Mouse (Mus musculus): ENCODE measurements around the gene Ino80e. TPM values are rescaled to one million over a fixed set of nuclear protein-coding genes. Genes with fewer than 3 reads are reported as not detected.

Gene Ino80e
- total and polyA plus RNA-seq, 2 experiments from 2014 or later, result 16.6 to 37.0 TPM

DNA sequence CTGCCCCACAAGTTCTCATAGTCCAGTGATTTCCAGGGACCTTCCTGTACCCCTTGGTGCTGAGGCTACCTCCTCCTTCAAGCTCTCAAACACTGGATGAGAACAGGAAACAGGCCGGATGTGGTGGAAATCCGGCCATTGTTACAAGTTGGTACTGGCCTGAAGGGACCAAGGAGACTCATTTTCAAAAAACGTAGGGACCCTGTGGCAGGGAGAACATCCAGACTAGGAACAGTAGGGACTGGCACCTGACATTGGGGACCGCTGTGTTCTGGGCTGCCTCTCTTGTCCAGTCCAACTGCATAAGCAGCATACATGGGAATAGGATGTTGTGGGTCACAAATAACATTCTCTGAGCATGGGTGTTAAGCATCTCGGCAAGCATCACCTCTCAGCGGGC, 18.9 kb upstream of the Ino80e start:
- peak; percentile 82; the same call in 1 of the 2 replicates for TF ChIP-seq EP300 (IDR thresholded peaks at IDR 0.05; ENCODE audit: low read depth)
- TF ChIP-seq CTCF (IDR thresholded peaks at IDR 0.05; ENCODE audit: low read depth), result no peak
- Histone ChIP-seq H3K4me3 (ENCODE audit: low read depth, low read length) (peak overlapping the region; percentile 93; the same call in 1 of the 2 replicates), H3K9me3 (replicated peaks; ENCODE audit: control insufficient read depth, low read length) (no peaks in the 10 kb centered on the region), H3K4me1 (ENCODE audit: control insufficient read depth, insufficient read depth) (peaks cover 24% of the 10 kb centered on the region; the same call in 1 of the 2 replicates), H3K4me2 (ENCODE audit: low read depth, low read length) (peak overlapping the region; percentile 97), H3K27me3 (ENCODE audit: control insufficient read depth, insufficient read depth, low read length) (no peaks in the 10 kb centered on the region), H3K36me3 (replicated peaks; ENCODE audit: control insufficient read depth, insufficient read depth, low read length) (peaks cover 45% of the 10 kb centered on the region), H3K9ac (replicated peaks; ENCODE audit: low read depth, low read length) (no peak overlapping the region; the same call in 1 of the 2 replicates), H3K27ac (ENCODE audit: low read depth) (peak overlapping the region; percentile 96)
- no peak for ATAC-seq (ENCODE audit: insufficient read depth, low read depth)
- 61% methylated on average over 6 of the region's 6 CpGs for WGBS
- DNase-seq (ENCODE audit: low spot score), result peak; percentile 43

DNA sequence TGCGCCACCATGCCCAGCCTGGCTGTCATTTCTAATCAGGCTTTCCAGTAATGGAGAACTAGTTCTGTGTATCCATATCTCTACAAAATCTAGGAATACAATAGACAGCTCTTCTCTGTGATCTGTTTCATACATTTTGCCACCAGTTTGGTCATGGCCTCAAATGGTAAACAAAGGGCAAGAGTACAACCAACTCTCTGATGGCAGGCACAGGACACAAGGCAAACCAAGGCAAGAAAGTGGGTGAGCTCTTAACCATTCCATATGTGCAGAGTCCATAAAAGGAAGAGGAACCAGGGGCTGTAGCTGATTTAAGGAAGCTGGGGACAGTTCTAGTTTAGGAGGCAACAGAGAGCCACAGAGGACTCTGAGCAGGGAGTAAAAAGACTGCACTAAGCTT, 15.1 kb upstream of the Ino80e start:
- no peak for TF ChIP-seq CTCF (IDR thresholded peaks at IDR 0.05; ENCODE audit: low read depth)
- TF ChIP-seq EP300 (IDR thresholded peaks at IDR 0.05; ENCODE audit: low read depth), result no peak
- Histone ChIP-seq H3K36me3 (replicated peaks; ENCODE audit: control insufficient read depth, insufficient read depth, low read length) (peaks cover 83% of the 10 kb centered on the region), H3K4me1 (ENCODE audit: control insufficient read depth, insufficient read depth) (peaks cover 11% of the 10 kb centered on the region; the same call in 1 of the 2 replicates), H3K9ac (replicated peaks; ENCODE audit: low read depth, low read length) (no peak overlapping the region), H3K4me3 (ENCODE audit: low read depth, low read length) (no peak overlapping the region), H3K27me3 (ENCODE audit: control insufficient read depth, insufficient read depth, low read length) (no peaks in the 10 kb centered on the region), H3K4me2 (ENCODE audit: low read depth, low read length) (no peak overlapping the region), H3K27ac (ENCODE audit: low read depth) (no peak overlapping the region), H3K9me3 (replicated peaks; ENCODE audit: control insufficient read depth, low read length) (no peaks in the 10 kb centered on the region)
- ATAC-seq (ENCODE audit: insufficient read depth, low read depth) (no peak), DNase-seq (ENCODE audit: low spot score) (no peak)
- WGBS, result 94% methylated on average over 1 of the region's 1 CpGs

DNA sequence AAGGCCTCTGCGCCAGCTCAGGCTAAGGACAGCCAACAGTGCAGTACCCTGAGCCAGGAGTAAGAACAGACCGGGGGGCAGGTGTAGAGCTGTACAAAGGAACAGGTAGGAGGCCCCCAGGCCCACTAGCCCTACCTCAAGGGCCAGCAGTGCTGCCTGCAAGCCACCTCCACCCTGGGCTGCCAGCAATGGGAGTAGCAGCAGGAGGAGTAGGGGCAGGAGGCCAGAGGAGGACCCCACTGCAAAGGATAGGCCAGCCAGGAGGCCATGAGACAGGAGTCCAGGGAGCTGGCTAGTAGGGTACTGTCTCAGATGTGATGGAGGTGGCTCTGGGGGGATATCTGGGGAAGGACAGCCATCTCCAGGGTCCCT, 8.3 kb upstream of the Ino80e start:
- Histone ChIP-seq H3K27me3 (ENCODE audit: control insufficient read depth, insufficient read depth, low read length) (no peaks in the 10 kb centered on the region), H3K4me2 (ENCODE audit: low read depth, low read length) (no peak overlapping the region), H3K9me3 (replicated peaks; ENCODE audit: control insufficient read depth, low read length) (no peaks in the 10 kb centered on the region), H3K4me3 (ENCODE audit: low read depth, low read length) (no peak overlapping the region), H3K36me3 (replicated peaks; ENCODE audit: control insufficient read depth, insufficient read depth, low read length) (peaks cover 100% of the 10 kb centered on the region), H3K27ac (ENCODE audit: low read depth) (no peak overlapping the region), H3K9ac (replicated peaks; ENCODE audit: low read depth, low read length) (no peak overlapping the region), H3K4me1 (ENCODE audit: control insufficient read depth, insufficient read depth) (no peaks in the 10 kb centered on the region)
- no peak for ATAC-seq (ENCODE audit: insufficient read depth, low read depth)
- no peak for DNase-seq (ENCODE audit: low spot score)
- WGBS, result 93% methylated on average over 2 of the region's 2 CpGs
- TF ChIP-seq CTCF (IDR thresholded peaks at IDR 0.05; ENCODE audit: low read depth), result no peak
- no peak for TF ChIP-seq EP300 (IDR thresholded peaks at IDR 0.05; ENCODE audit: low read depth)

DNA sequence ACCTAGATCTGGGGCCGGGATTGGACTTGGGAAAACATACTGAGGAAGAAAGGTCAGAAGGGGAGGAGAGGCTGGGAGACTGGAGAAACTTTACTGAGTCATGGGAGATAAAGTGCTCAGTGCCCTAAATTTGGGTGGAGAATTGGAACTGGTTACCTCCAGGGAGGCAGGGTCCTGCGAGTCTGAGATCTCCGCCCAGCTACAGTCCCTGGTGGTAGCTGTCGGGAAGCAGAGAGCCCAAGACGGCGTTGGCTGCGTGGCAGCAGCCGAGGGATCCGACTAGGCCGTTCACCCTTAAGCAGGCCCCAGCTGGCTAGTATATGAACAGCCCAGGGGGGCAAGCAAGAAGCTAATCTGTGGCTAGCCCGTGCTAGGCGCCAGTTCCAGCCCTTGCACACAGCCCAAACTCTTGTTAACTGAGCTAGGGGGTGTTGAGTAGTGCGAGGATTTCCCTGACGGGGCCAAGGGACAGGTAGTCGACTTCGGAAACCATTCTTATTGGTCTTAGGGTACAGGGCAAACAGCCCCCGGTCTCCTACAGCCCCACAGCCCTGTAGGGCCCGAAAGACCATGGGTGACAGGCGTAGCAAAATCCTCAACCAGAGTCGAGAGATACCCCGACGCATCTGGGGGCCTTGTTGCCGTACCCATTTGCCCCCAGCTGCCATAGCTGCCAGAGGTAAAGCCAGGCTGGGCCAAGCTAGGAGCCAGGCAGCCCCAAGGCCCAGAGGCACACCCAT, 7.8 kb upstream of the Ino80e start:
- Histone ChIP-seq H3K27me3 (ENCODE audit: control insufficient read depth, insufficient read depth, low read length) (no peaks in the 10 kb centered on the region), H3K9ac (replicated peaks; ENCODE audit: low read depth, low read length) (no peak overlapping the region), H3K4me2 (ENCODE audit: low read depth, low read length) (no peak overlapping the region), H3K27ac (ENCODE audit: low read depth) (no peak overlapping the region), H3K36me3 (replicated peaks; ENCODE audit: control insufficient read depth, insufficient read depth, low read length) (peaks cover 99% of the 10 kb centered on the region), H3K9me3 (replicated peaks; ENCODE audit: control insufficient read depth, low read length) (no peaks in the 10 kb centered on the region), H3K4me3 (ENCODE audit: low read depth, low read length) (no peak overlapping the region), H3K4me1 (ENCODE audit: control insufficient read depth, insufficient read depth) (no peaks in the 10 kb centered on the region)
- no peak for ATAC-seq (ENCODE audit: insufficient read depth, low read depth)
- DNase-seq (ENCODE audit: low spot score), result no peak
- WGBS, result 87% methylated on average over 23 of the region's 23 CpGs
- TF ChIP-seq EP300 (IDR thresholded peaks at IDR 0.05; ENCODE audit: low read depth) (no peak), CTCF (IDR thresholded peaks at IDR 0.05; ENCODE audit: low read depth) (no peak)

DNA sequence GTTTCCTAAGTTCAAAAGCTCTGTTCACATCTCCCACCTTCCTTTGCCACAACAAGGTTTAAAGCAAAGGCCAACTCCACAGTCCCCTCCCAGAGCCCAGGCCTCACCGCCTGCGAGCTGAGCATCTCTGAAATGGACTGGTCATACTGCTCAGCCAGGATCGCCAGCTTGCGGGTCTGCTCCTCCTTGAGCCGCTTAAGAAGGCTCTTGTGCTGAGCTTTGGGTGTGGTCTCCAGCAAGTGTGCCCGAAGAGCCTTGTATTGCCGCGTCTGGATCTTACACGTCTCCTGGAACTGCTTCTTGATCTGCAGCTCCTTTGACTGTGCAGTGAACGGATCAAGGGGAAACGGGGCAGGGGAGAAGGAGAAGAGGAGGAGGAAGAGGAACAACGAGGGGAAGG, 5.8 kb upstream of the Ino80e start:
- no peak for ATAC-seq (ENCODE audit: insufficient read depth, low read depth)
- no peak for DNase-seq (ENCODE audit: low spot score)
- Histone ChIP-seq H3K27me3 (ENCODE audit: control insufficient read depth, insufficient read depth, low read length) (no peaks in the 10 kb centered on the region), H3K36me3 (replicated peaks; ENCODE audit: control insufficient read depth, insufficient read depth, low read length) (peaks cover 92% of the 10 kb centered on the region), H3K4me3 (ENCODE audit: low read depth, low read length) (no peak overlapping the region), H3K4me2 (ENCODE audit: low read depth, low read length) (no peak overlapping the region), H3K9me3 (replicated peaks; ENCODE audit: control insufficient read depth, low read length) (no peaks in the 10 kb centered on the region), H3K4me1 (ENCODE audit: control insufficient read depth, insufficient read depth) (0 out of 2 replicates have a peak, but pooled peaks cover 2% of the 10 kb centered on the region), H3K27ac (ENCODE audit: low read depth) (no peak overlapping the region), H3K9ac (replicated peaks; ENCODE audit: low read depth, low read length) (no peak overlapping the region)
- TF ChIP-seq EP300 (IDR thresholded peaks at IDR 0.05; ENCODE audit: low read depth), result no peak
- TF ChIP-seq CTCF (IDR thresholded peaks at IDR 0.05; ENCODE audit: low read depth), result no peak
- 81% methylated on average over 12 of the region's 12 CpGs for WGBS

DNA sequence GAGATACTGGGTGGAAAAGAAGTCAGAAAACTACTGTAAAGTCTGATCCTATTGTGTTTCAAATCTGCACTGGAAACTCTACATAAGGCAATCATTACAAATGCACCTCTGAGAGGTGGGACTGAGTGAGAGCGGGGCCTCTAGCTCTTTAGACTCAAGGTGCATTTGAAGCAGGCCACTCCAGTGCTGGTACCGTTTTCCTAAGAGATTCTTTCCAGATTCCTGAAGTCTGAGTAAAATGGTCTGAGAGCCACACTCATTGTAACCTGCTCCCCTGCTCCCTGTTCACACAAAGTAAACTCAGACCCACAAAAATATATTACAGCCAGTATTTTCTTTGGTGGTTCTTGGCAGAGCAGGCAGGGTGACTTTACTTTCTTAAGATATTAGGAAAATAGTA, 5.4 kb upstream of the Ino80e start:
- Histone ChIP-seq H3K4me1 (ENCODE audit: control insufficient read depth, insufficient read depth) (peaks cover 7% of the 10 kb centered on the region), H3K4me3 (ENCODE audit: low read depth, low read length) (no peak overlapping the region), H3K36me3 (replicated peaks; ENCODE audit: control insufficient read depth, insufficient read depth, low read length) (peaks cover 87% of the 10 kb centered on the region), H3K9ac (replicated peaks; ENCODE audit: low read depth, low read length) (no peak overlapping the region), H3K9me3 (replicated peaks; ENCODE audit: control insufficient read depth, low read length) (no peaks in the 10 kb centered on the region), H3K4me2 (ENCODE audit: low read depth, low read length) (no peak overlapping the region), H3K27me3 (ENCODE audit: control insufficient read depth, insufficient read depth, low read length) (no peaks in the 10 kb centered on the region), H3K27ac (ENCODE audit: low read depth) (no peak overlapping the region)
- ATAC-seq (ENCODE audit: insufficient read depth, low read depth) (no peak), DNase-seq (ENCODE audit: low spot score) (no peak)
- 81% methylated on average over 2 of the region's 2 CpGs for WGBS
- no peak for TF ChIP-seq CTCF (IDR thresholded peaks at IDR 0.05; ENCODE audit: low read depth)
- no peak for TF ChIP-seq EP300 (IDR thresholded peaks at IDR 0.05; ENCODE audit: low read depth)
